Mouse (Mus musculus): ENCODE data around the gene 2310079G19Rik. TPM values are rescaled to one million over a fixed set of nuclear protein-coding genes. Genes with fewer than 3 reads are reported as not detected.

2310079G19Rik gene
- not detected in 2 replicates for polyA plus RNA-seq (2014; fragmentation: Nextera tagmentation; extraction: Ambion mirVana)

GRCm38 (mm10) chr16:88627566-88627965 lies at the start of gene 2310079G19Rik:
Gene 2310079G19Rik (minus strand): TSS chr16:88627666.
- no peaks in the 10 kb centered on the region for H3K36me3 ChIP-seq (ENCODE audit: control insufficient read depth, insufficient read depth, low read length)
- no peak within 1 kb of the TSS for H3K4me2 ChIP-seq (replicated peaks; ENCODE audit: low read depth, low read length)
- no peak within 1 kb of the TSS for H3K4me3 ChIP-seq (ENCODE audit: low read depth, low read length)
- H3K27ac ChIP-seq (ENCODE audit: low read depth, low read length), result no peak within 1 kb of the TSS
- H3K4me1 ChIP-seq (replicated peaks; ENCODE audit: control insufficient read depth, insufficient read depth, low read length), result no peaks in the 10 kb centered on the region
- no peaks in the 10 kb centered on the region for H3K9me3 ChIP-seq (ENCODE audit: control insufficient read depth, low read length)
- 97% methylated on average over 4 of the region's 4 CpGs for WGBS
- DNase-seq (ENCODE audit: low spot score) (no peak), ATAC-seq (ENCODE audit: low FRiP score) (no peak)
- no peaks in the 10 kb centered on the region for H3K27me3 ChIP-seq (ENCODE audit: control insufficient read depth, insufficient read depth, low read length)
- H3K9ac ChIP-seq (ENCODE audit: low read depth, low read length), result no peak within 1 kb of the TSS

- Histone ChIP-seq H3K9ac (ENCODE audit: low read depth, low read length) (no peak within 1 kb of the TSS), H3K4me3 (ENCODE audit: low read depth, low read length) (no peak within 1 kb of the TSS), H3K27ac (ENCODE audit: low read depth, low read length) (no peak within 1 kb of the TSS), H3K36me3 (ENCODE audit: control insufficient read depth, insufficient read depth, low read length) (no peaks in the 10 kb centered on the region), H3K9me3 (ENCODE audit: control insufficient read depth, low read length) (no peaks in the 10 kb centered on the region), H3K4me2 (replicated peaks; ENCODE audit: low read depth, low read length) (no peak within 1 kb of the TSS), H3K4me1 (replicated peaks; ENCODE audit: control insufficient read depth, insufficient read depth, low read length) (no peaks in the 10 kb centered on the region), H3K27me3 (ENCODE audit: control insufficient read depth, insufficient read depth, low read length) (no peaks in the 10 kb centered on the region)
- ATAC-seq (ENCODE audit: low FRiP score) (no peak), DNase-seq (ENCODE audit: low spot score) (no peak)
- 92% methylated on average over 4 of the region's 4 CpGs for WGBS
These were observed 44.1 kb upstream of the 2310079G19Rik start, which contains the start of gene Krtap27-1 for GRCm38 (mm10) chr16:88671571-88671970. Gene Krtap27-1 (minus strand): TSS chr16:88671671.

GRCm38 (mm10) chr16:88657426-88657825 lies 30.0 kb upstream of the 2310079G19Rik start:
- no peak for DNase-seq (ENCODE audit: low spot score)
- ATAC-seq (ENCODE audit: low FRiP score), result peak; percentile 38; the same call in 1 of the 2 replicates
- Histone ChIP-seq H3K4me1 (replicated peaks; ENCODE audit: control insufficient read depth, insufficient read depth, low read length) (no peaks in the 10 kb centered on the region), H3K4me3 (ENCODE audit: low read depth, low read length) (no peak overlapping the region), H3K36me3 (ENCODE audit: control insufficient read depth, insufficient read depth, low read length) (no peaks in the 10 kb centered on the region), H3K9me3 (ENCODE audit: control insufficient read depth, low read length) (no peaks in the 10 kb centered on the region), H3K27ac (ENCODE audit: low read depth, low read length) (no peak overlapping the region), H3K4me2 (replicated peaks; ENCODE audit: low read depth, low read length) (no peak overlapping the region), H3K9ac (ENCODE audit: low read depth, low read length) (no peak overlapping the region), H3K27me3 (ENCODE audit: control insufficient read depth, insufficient read depth, low read length) (no peaks in the 10 kb centered on the region)
- 40% methylated on average over 1 of the region's 1 CpGs for WGBS

GRCm38 (mm10) chr16:88651952-88652351 lies 24.5 kb upstream of the 2310079G19Rik start:
- WGBS, result 83% methylated on average over 2 of the region's 2 CpGs
- H3K27me3 ChIP-seq (ENCODE audit: control insufficient read depth, insufficient read depth, low read length), result no peaks in the 10 kb centered on the region
- DNase-seq (ENCODE audit: low spot score), result no peak

GRCm38 (mm10) chr16:88651082-88651481 lies 23.6 kb upstream of the 2310079G19Rik start:
- Histone ChIP-seq H3K9ac (ENCODE audit: low read depth, low read length) (no peak overlapping the region), H3K4me2 (replicated peaks; ENCODE audit: low read depth, low read length) (no peak overlapping the region), H3K36me3 (ENCODE audit: control insufficient read depth, insufficient read depth, low read length) (no peaks in the 10 kb centered on the region), H3K4me1 (replicated peaks; ENCODE audit: control insufficient read depth, insufficient read depth, low read length) (no peaks in the 10 kb centered on the region), H3K27ac (ENCODE audit: low read depth, low read length) (no peak overlapping the region), H3K27me3 (ENCODE audit: control insufficient read depth, insufficient read depth, low read length) (no peaks in the 10 kb centered on the region), H3K9me3 (ENCODE audit: control insufficient read depth, low read length) (no peaks in the 10 kb centered on the region), H3K4me3 (ENCODE audit: low read depth, low read length) (no peak overlapping the region)
- ATAC-seq (ENCODE audit: low FRiP score) (no peak), DNase-seq (ENCODE audit: low spot score) (no peak)
- WGBS, result 83% methylated on average over 1 of the region's 1 CpGs

More at GRCm38 (mm10) chr16:88651952-88652351, 24.5 kb upstream of the 2310079G19Rik start:
- Histone ChIP-seq H3K36me3 (ENCODE audit: control insufficient read depth, insufficient read depth, low read length) (no peaks in the 10 kb centered on the region), H3K9ac (ENCODE audit: low read depth, low read length) (no peak overlapping the region), H3K4me3 (ENCODE audit: low read depth, low read length) (no peak overlapping the region), H3K4me1 (replicated peaks; ENCODE audit: control insufficient read depth, insufficient read depth, low read length) (no peaks in the 10 kb centered on the region), H3K27ac (ENCODE audit: low read depth, low read length) (no peak overlapping the region), H3K4me2 (replicated peaks; ENCODE audit: low read depth, low read length) (no peak overlapping the region), H3K9me3 (ENCODE audit: control insufficient read depth, low read length) (no peaks in the 10 kb centered on the region)
- no peak for ATAC-seq (ENCODE audit: low FRiP score)

GRCm38 (mm10) chr16:88647358-88647846 lies 19.9 kb upstream of the 2310079G19Rik start, which contains the start of gene Krtap26-1:
Gene Krtap26-1 (minus strand): TSS chr16:88647796.
- no peaks in the 10 kb centered on the region for H3K4me1 ChIP-seq (replicated peaks; ENCODE audit: control insufficient read depth, insufficient read depth, low read length)
- no peaks in the 10 kb centered on the region for H3K9me3 ChIP-seq (ENCODE audit: control insufficient read depth, low read length)
- H3K27me3 ChIP-seq (ENCODE audit: control insufficient read depth, insufficient read depth, low read length), result no peaks in the 10 kb centered on the region
- H3K36me3 ChIP-seq (ENCODE audit: control insufficient read depth, insufficient read depth, low read length), result no peaks in the 10 kb centered on the region
- H3K4me3 ChIP-seq (ENCODE audit: low read depth, low read length), result no peak within 1 kb of the TSS
- ATAC-seq (ENCODE audit: low FRiP score), result no peak; the same call in 1 of the 2 replicates
- no peak for DNase-seq (ENCODE audit: low spot score)
- H3K9ac ChIP-seq (ENCODE audit: low read depth, low read length), result no peak within 1 kb of the TSS
- no peak within 1 kb of the TSS for H3K4me2 ChIP-seq (replicated peaks; ENCODE audit: low read depth, low read length)
- no peak within 1 kb of the TSS for H3K27ac ChIP-seq (ENCODE audit: low read depth, low read length)
- 81% methylated on average over 10 of the region's 10 CpGs for WGBS

GRCm38 (mm10) chr16:88646366-88647111 lies 19.1 kb upstream of the 2310079G19Rik start:
- no peak overlapping the region for H3K27ac ChIP-seq (ENCODE audit: low read depth, low read length)
- ATAC-seq (ENCODE audit: low FRiP score), result no peak
- no peaks in the 10 kb centered on the region for H3K4me1 ChIP-seq (replicated peaks; ENCODE audit: control insufficient read depth, insufficient read depth, low read length)
- H3K4me2 ChIP-seq (replicated peaks; ENCODE audit: low read depth, low read length), result no peak overlapping the region
- DNase-seq (ENCODE audit: low spot score), result no peak
- no peak overlapping the region for H3K4me3 ChIP-seq (ENCODE audit: low read depth, low read length)
- H3K36me3 ChIP-seq (ENCODE audit: control insufficient read depth, insufficient read depth, low read length), result no peaks in the 10 kb centered on the region
- WGBS, result 88% methylated on average over 8 of the region's 8 CpGs
- H3K27me3 ChIP-seq (ENCODE audit: control insufficient read depth, insufficient read depth, low read length), result no peaks in the 10 kb centered on the region
- H3K9ac ChIP-seq (ENCODE audit: low read depth, low read length), result no peak overlapping the region
- H3K9me3 ChIP-seq (ENCODE audit: control insufficient read depth, low read length), result no peaks in the 10 kb centered on the region

- Histone ChIP-seq H3K36me3 (ENCODE audit: control insufficient read depth, insufficient read depth, low read length) (no peaks in the 10 kb centered on the region), H3K4me2 (replicated peaks; ENCODE audit: low read depth, low read length) (no peak overlapping the region), H3K4me3 (ENCODE audit: low read depth, low read length) (no peak overlapping the region), H3K9ac (ENCODE audit: low read depth, low read length) (no peak overlapping the region), H3K27ac (ENCODE audit: low read depth, low read length) (no peak overlapping the region), H3K4me1 (replicated peaks; ENCODE audit: control insufficient read depth, insufficient read depth, low read length) (no peaks in the 10 kb centered on the region), H3K27me3 (ENCODE audit: control insufficient read depth, insufficient read depth, low read length) (no peaks in the 10 kb centered on the region), H3K9me3 (ENCODE audit: control insufficient read depth, low read length) (no peaks in the 10 kb centered on the region)
- DNase-seq (ENCODE audit: low spot score) (no peak), ATAC-seq (ENCODE audit: low FRiP score) (no peak)
- whole genome bisulfite sequencing, result 90% methylated on average over 3 of the region's 3 CpGs
These were observed 12.6 kb upstream of the 2310079G19Rik start for GRCm38 (mm10) chr16:88640053-88640452.

GRCm38 (mm10) chr16:88635142-88635541 lies 7.7 kb upstream of the 2310079G19Rik start:
- Histone ChIP-seq H3K27ac (ENCODE audit: low read depth, low read length) (no peak overlapping the region), H3K4me1 (replicated peaks; ENCODE audit: control insufficient read depth, insufficient read depth, low read length) (no peaks in the 10 kb centered on the region), H3K9ac (ENCODE audit: low read depth, low read length) (no peak overlapping the region), H3K4me2 (replicated peaks; ENCODE audit: low read depth, low read length) (no peak overlapping the region), H3K27me3 (ENCODE audit: control insufficient read depth, insufficient read depth, low read length) (no peaks in the 10 kb centered on the region), H3K36me3 (ENCODE audit: control insufficient read depth, insufficient read depth, low read length) (no peaks in the 10 kb centered on the region), H3K4me3 (ENCODE audit: low read depth, low read length) (no peak overlapping the region), H3K9me3 (ENCODE audit: control insufficient read depth, low read length) (no peaks in the 10 kb centered on the region)
- DNase-seq (ENCODE audit: low spot score) (no peak), ATAC-seq (ENCODE audit: low FRiP score) (no peak)
- 63% methylated on average over 4 of the region's 4 CpGs for WGBS

Measured in hindbrain, embryonic 11.5 days (tissue).